Mouse (Mus musculus) layer of hippocampus, adult 11-12 months (tissue): ENCODE data around the gene Gadd45b.

ENCODE experiments used
- DNase-seq: peaks from one replicate; pipeline ENCODE4 v3.0.0; 2022; ENCODE audit warnings: low spot score

Gadd45b gene

DNA sequence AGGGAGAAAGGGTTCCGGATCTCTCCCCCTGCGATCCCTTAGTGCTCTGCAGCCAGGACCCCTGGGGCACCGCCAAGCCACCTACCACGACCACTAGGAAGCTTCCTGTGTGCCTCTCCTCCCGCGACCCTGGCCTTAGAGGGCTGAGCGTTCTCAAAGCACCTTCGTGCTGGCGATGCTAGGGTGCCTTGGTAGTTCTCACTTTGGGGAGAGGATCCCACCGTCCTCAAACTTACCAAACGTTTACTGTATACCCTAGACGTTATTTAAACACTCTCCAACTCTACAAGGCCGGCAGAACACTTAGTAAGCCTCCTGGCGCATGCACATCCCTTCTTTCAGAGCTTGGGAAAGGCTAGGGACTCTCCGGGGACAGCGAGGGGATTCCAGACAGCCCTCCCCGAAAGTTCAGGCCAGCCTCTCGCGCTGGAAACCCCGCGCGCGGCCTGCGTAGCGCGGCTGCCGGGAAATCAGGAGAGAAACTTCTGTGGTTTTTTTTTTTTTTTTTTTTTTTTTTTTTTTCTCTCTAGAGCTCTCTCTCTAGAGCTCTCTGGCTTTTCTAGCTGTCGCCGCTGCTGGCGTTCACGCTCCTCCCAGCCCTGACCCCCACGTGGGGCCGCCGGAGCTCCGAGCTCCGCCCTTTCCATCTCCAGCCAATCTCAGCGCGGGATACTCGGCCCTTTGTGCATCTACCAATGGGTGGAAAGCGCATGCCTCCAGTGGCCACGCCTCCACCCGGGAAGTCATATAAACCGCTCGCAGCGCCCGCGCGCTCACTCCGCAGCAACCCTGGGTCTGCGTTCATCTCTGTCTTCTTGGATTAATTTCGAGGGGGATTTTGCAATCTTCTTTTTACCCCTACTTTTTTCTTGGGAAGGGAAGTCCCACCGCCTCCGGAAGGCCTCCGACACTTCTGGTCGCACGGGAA is at the start of gene Gadd45b:
Gene Gadd45b (plus strand): TSS at position 775 of the 928 bp plus-strand sequence.
- peak; percentile 99 for DNase-seq

DNA sequence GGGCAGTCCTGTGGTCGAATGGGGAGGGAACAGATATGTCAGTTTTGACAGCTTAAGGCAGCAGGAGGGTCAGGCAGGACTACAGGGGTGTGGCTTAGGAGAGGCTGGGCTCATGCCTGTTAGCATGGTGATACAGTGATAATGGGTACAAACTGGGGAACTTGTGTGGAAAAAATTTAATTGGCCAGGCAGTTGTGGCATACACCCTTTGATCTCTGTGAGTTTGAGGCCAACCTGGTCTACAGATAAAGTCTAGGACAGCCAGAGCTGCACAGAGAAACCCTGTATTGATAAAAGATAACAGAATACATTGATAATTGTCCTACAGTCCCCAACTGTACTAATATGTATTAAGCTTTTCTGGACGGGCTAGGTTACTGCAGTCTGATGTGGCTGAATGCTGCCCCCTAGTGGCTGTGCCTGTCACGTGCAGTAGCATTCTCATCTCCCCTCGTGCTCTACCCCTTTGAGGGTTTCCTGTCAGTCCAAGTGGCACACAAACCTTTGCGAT is 49.7 kb upstream of the Gadd45b start:
- peak; percentile 72 for DNase-seq

DNA sequence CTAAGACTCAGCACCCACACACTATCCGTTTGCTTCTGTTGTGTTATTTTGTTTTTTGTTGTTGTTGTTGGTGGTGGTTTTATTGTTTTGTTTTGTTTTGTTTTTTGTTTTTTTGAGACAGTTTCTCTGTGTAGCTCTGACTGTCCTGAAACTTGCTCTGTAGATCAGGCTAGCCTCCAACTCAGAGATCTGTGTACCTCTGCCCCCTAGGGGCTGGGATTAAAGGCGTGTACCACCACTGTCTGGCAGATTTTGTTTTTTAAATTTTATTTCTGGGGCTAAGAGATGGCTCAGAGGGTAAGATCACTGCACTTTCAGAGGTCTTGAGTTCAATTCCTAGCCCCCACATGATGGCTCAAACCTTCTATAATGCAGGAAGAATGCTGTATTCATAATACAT is 49.0 kb upstream of the Gadd45b start:
- DNase-seq: no peak

DNA sequence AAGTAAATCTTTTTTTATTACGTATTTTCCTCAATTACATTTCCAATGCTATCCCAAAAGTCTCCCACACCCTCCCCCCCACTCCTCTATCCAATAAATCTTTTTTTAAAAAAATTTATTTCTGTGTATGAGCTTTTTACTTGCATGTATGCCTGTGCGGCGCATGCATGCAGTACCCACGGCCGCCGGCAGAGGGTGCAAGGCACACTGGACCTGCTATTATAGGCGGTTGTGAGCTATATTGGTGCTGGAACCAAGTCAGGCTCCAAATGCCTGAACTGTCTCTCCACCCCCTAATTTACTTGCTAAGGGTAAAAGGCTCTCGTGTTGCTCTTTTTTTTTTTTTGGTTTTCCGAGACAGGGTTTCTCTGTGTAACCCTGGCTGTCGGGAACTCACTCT is 48.6 kb upstream of the Gadd45b start:
- DNase-seq: peak; percentile 67

DNA sequence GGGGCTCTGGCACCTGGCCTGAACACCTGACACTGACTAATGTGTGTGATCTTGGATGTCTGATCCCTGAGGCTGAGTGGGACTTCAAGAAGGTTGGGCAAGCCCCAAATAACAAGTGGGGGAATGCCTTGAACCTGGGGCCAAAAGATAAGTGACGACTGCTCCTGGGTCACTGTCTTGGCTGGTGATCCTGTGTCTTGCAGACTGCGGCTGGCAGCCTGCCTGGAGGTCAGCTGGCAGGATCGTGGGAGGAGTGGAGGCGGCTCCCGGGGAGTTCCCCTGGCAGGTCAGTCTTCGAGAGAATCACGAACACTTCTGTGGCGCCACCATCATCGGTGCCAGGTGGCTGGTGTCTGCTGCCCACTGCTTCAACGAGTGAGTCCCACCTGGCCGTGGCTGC is 42.7 kb upstream of the Gadd45b start:
- DNase-seq: no peak

DNA sequence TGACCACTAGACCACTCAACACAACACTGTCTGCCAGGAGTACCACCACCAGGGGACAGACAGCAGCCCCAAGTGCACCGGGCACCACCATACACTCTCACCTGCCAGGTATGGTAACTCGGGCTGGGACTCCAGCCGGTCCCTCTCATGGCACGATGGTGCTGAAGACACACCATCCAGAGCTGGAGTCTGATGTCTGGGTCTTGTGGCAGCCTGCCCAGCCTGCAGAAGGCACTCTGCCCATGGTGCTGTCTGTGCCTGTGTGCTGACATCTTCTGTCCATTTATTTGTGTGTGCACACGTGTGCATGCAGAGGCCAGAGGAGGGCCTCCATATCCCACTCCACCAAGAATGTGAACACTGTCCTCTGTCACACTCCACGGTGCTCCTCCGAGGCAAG is 34.8 kb upstream of the Gadd45b start:
- DNase-seq: no peak

DNA sequence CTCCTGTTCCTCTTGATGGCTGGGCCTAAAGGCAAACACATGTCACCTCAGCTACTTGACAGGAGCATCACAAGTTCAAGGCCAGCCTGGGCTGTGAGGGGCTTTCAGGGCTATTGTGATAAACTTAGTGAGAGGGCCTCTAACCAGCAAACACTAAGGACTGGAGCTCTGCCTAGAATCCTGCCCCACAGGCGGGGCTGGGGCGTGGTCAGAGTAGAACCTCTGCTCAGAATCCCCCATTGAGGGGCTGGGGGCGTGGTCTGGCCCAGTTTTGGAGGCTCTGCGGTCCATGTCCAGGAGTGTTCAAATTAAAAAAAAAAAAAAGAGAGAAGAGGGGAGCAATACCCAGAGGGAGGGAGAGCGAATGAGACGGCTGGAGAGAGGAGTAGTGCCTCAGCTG is 34.2 kb upstream of the Gadd45b start:
- DNase-seq: no peak

DNA sequence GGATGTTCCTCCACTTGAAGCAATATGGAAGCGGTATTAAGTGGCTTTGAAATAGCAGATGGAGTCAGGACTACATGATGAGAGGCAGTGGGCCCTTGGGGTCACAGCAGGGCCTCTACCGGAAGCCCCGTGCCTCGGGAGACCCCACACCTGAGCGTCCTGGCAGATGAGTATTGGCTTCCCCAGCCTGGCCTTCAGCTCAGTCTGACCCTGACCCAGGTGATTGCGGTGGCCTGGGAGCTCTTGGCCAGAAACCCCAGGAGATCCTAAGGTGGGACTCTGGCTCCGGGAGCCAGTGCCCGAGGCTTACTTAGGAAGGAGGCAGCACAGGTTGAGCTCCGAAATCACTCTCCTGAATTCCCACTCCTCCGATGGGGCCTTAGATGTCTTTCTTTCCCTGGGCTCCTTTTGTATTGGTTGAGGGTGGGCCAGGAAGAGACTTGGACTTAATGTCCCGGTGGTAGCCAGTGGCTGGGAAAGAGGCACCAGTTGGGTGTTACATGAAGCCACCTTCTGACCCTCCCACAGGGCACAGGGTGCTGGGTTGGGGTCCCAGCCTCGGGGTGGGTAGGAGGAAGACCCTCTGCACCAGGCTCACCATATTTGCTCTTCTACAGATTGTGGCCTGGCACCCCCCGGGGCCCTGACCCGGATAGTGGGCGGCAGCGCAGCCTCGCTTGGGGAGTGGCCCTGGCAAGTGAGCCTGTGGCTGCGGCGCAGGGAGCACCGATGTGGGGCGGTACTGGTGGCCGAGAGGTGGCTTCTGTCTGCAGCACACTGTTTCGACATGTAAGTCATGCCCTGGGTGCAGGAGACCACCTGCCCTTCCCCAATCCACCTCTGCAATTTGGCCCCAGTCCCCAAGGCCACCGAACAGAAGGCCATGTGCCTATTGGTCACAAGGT is 33.0 kb upstream of the Gadd45b start:
- no peak for DNase-seq

DNA sequence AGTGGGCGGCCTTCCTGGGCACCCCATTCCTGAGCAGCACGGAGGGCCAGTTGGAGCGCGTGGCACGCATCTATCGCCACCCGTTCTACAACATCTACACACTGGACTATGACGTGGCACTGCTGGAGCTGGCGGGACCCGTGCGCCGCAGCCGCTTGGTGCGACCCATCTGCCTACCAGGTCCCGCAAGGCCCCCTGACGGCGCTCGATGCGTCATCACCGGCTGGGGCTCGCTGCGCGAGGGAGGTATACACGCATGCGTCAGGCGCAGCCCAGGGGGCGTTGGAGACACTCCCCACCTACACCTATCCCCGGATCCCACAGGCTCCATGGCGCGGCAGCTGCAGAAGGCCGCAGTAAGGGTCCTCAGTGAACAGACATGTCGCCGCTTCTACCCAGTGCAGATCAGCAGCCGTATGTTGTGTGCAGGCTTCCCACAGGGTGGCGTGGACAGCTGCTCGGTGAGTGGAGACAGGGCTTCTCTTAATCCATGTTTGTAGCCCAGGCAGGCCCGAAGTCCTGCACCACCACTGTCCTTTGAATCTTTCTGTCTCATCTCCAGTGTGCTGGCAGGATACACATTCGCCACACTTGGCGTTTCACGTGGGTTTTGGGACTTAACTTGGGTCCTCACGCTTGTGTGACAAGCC is 31.9 kb upstream of the Gadd45b start:
- DNase-seq: peak; percentile 66

DNA sequence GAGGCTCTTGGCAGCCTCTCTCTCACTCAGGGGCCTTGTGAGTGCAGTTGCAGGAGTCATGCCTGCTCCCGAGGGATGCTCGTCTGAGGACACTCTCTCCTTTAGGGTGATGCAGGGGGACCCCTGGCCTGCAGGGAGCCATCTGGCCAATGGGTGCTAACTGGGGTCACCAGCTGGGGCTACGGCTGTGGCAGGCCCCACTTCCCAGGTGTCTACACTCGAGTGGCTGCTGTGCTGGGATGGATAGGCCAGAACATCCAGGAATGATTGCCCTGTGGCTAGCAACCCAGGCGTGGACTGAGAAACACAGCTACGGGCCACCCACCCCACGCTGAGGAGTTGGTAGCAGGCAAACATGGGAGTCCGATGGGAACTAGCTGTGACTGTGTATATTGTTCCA is 30.8 kb upstream of the Gadd45b start:
- DNase-seq: no peak

DNA sequence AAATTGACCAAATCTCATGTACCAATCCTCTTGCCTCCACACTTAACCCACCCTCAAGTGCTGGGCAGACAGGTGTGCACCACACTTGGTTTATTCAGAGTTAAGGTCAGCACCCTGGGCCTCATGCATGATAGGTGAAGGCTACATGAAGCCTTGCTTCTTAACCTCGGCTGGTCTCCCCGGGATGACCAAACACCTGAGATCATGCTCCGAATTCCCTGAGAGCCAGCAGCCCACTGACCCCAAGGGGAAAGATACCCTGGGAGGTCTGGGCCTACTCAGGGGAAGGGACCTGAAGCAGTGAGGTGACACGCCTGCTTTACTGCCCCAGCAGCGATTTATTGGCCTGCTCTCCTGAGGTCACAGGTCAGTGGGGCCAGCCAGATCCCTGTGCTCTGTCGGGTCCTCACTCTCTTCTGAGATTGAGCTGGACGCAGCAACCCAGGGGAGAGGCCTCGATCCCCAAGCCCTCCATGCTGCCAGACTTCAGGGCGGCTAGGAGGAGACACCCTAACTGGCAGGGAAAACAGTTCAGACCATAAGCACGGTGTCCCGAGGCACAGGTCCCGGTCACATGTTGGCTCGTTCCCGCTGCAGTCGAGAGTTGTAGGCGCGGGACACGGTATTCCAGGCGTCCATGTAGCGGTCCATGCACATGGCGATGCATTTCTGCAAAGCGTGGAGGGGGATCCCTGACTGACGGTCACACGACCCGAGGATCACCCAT is 30.1 kb upstream of the Gadd45b start:
- DNase-seq: no peak

DNA sequence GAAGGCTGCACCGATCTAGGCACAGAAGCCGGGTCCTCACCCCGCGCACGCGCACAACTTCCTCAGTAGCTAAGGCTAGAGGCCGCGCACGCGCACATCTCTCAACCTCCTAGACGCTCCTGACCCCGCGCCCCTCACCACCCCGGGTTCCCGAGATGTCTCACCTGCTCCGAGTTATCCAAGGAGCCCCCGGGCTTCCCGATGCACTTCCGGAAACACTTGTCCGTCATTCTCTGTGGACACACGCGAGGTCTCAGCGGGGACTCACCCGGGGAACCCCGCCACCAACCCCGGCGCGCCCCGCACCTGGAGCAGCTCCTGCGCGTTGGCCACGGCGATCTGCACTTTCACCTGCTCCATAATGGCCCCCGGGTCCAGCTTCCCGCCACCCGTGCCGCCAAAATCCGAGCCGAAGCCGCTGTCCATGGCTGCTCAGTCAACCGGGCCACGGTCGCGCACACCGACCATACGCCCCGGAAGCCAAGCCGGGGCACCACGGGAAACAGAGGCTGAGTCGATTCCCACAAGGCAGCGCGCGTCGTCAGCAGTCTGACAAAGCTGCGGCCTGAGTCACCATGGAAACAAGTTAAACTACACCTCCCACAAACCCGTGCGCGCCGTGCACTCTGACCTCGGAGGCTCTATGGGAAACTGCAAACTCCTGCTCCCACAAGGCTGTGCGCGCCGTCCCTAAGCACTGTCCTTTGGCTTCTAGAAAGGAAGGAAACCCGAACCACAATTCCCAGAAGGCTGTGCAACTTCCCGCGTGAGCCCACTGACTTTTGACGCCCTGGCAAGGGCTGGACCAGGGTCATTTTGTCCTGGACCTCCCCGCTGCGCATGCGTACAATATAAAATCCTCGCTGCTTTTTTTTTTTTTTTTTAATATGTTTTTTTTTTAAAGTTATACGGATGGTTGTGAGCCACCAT is 29.3 kb upstream of the Gadd45b start, which contains the start of gene Timm13:
Gene Timm13 (minus strand): TSS at position 652 of the 930 bp plus-strand sequence.
- DNase-seq: peak; percentile 99

DNA sequence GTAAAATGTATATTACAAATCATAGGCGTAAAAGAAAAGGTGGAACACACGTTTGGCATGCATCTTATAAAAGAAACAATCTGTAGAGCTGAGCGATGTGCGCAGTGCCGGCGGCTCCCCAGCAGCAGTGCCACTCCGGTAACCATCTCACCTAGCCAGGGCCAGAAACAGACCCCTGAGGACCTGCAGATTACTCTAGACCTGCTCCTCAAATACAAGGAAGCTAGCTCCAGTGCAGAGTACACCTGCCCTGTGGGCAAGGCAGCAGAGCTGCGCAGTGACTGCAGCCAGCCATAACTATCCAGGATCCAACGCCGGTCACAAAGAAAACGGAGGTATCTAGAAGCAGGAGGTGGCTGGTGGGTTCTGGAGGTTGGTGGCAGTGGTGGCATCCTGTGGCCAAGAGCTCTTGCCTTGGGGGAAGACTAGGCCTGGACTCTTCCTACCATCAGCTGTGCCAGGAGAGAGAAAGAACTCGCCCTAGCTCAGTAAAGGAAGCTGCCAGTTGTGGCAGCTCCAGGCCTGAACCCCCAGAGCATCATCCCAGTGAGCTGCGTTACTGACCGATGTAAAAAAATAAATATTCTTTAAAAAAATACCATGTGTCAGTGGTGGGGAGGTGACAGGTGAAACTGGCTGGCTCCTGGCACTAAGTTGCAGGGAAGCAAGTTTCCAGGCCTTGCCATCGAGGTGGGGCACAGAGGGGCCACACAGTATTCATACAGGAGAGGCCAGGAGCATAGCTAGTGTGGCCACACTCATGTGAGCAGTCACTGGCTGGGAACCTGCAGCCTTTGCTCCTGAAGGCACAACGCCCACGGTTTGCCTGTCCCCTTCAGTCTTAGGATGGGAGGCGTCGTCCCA is 28.2 kb upstream of the Gadd45b start:
- no peak for DNase-seq

DNA sequence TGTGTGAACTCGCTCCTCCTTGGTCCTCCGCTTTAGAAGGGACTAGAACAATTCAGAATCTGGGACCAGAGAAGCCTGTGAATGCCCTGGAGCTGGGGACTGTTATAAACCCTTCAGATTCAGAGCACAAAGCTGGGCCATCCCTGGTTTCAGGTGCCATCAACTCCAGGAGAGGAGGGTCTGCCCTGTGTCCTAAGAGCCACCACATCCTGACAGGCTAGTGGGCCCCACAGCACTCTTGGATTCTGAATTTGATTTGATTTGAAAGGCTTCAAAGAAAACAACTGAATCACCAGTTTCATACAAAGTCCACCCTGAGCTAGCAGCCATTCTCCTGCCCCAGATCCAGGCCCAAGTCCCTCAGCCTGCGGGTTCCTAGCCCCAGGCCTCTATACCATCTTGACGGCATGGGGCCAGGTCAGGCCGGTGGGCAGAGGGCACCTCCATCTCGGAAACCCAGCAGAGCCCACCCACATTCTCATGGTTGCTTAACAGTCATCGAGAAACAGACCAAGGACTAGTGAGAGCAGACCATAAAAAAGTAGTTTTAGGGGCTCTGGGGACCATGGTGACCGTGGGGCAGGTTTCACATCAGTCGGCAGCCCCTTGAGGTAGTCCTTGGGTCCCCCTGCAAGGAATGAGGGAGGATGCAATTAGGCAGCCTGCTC is 27.5 kb upstream of the Gadd45b start:
- no peak for DNase-seq

DNA sequence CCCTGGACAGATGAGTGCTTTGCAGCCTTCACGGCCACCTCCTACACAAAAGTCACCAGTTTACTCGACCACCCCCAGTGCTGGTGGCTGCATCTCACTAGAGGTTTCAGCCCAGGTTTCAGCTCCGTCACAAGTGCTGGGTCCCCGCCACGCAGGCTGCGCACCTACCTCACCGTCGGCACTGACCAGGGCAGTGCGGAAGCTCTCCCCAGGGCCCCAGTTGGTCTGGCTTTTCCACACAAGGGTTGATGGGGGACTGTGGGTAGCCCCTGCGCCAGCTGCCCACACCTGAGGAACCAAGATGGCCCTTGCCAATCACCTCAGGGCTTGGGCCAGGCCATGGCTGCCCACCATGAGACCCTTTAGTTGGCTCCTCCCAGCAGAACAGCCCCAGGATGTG is 26.6 kb upstream of the Gadd45b start:
- DNase-seq: no peak

DNA sequence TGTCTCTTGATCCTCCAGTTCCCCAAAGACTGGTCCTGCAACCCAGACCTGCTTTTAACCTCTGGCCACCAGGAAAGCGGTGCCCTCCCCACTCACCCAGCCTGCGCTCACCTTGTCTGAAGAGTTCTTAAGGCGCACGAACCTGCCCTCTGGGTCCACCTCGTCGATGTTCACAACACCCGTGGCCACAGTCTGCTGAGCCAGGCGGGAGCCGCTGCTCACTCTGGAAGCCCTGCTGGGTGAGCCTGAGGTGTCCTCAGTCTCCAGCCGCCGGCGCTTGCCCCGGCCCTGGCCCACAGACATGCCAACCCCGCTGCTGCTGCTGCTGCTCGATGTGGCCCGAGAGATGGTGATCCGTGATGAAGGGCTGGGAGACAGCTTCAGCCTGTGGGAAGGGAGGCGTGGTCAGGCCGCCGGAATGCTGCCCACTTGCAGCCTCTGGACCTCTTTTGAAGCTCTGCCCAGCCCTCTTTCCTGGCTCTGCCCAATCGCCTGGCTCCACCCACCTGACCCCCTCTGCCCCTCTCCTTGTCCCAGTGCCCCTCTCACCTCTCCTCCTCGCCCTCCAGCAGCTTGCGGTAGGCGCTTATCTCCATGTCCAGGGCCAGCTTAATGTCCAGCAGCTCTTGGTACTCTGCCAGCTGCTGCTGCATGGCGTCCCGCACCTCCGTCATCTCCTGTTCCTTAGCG is 25.7 kb upstream of the Gadd45b start:
- DNase-seq: no peak

DNA sequence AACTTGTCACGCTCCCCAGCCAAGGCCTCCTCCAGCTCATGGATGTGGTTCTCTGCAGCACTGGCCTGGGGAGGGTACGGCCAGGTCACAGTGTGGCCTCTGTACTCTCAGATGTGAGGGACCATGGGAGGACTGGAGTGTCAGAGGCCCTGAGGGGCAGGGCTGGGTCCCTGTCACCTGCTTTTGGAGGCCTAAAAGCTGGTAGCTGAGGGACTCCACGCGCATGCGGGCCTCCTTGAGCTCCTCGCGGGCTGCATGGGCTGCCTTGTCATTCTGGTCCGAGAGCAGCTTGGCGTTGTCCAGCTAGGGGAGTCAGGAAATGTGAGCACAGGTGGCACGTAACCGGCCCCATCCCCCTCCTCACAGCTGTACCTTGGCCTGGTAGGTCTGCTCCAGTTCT is 25.2 kb upstream of the Gadd45b start:
- no peak for DNase-seq
